Mouse (Mus musculus) adrenal gland, postnatal 25 days (tissue): ENCODE results near the gene 1810046K07Rik. TPM values are rescaled to one million over a fixed set of nuclear protein-coding genes. Genes with fewer than 3 reads are reported as not detected.

Experiments
- DNase-seq: peaks from one replicate; pipeline ENCODE4 v3.0.0; 2021; ENCODE audit warnings: mixed read lengths
- total RNA-seq: library from RNA; stranded (reverse); gene quantifications from 2 replicates; pipeline ENCODE4 v1.2.3, GENCODE M21; 2021

The 1810046K07Rik gene
- total RNA-seq, 1 experiment from 2014 or later, result not detected

DNA sequence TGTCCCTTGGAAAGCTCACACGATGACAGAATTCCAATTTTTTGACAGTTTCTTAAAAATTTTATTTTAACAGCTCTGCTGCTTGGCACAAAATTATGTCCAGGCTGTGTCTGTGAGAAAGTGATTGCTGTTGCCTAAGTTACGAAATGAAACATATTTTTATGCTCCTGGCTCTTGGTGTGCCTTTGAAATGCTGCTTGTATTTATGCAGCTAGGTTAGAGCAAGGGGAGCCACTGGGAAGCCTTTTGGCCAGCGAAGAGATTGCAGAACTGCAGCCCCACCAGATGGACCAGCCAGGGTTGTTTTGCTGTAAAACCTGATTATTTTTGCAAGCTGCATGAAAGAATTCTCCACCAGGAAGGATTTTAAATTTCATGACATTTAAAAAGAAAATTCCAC, 23.6 kb downstream of the 1810046K07Rik start:
- no peak for DNase-seq

- no peak for DNase-seq
Observed at GRCm38 (mm10) chr9:51303980-51304379, 24.7 kb downstream of the 1810046K07Rik start.

GRCm38 (mm10) chr9:51293541-51293940, 35.2 kb downstream of the 1810046K07Rik start:
- DNase-seq, result no peak

- DNase-seq, result peak; percentile 57
Observed at GRCm38 (mm10) chr9:51292674-51293073, 36.0 kb downstream of the 1810046K07Rik start.

- no peak for DNase-seq
Observed at GRCm38 (mm10) chr9:51290980-51291379, 37.7 kb downstream of the 1810046K07Rik start.

- DNase-seq, result no peak
Observed at GRCm38 (mm10) chr9:51286079-51286478, 42.6 kb downstream of the 1810046K07Rik start.

GRCm38 (mm10) chr9:51278500-51279381, 50.0 kb downstream of the 1810046K07Rik start, which contains the start of gene Colca2:
Gene Colca2, minus strand, starts transcription at chr9:51278569.
- peak; percentile 82 for DNase-seq

DNA sequence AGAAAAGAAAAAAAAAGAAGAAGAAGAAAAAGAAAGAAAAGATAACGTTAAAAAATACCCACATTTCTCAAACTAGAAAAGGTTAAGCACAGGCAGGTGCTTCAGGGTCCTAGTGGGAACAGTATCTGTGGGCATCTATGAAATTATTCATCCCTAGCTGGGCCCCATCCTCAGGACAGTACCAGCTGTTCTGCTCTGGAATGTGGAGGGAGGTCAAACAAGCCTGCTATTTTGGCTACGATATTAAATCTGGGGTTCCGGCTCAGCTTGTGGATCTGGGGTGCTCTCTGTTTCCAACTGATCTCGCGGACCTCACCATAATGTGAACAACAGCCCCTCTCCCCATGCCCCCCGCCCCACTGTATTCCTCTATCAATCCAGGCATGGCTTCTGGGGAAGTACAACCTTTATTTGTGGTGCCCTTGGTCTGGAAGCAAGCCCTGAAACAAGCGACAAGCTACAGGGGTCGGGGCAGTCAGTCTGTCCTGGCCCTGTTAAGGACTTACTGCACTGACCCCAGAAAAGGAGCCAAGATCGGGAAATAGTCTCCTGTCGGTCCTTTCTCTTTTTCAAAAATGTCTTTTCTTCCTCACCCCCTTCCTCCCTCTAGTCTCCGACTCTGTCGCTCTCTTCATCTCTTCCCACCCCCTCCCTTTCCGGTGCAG, 50.8 kb downstream of the 1810046K07Rik start:
- DNase-seq, result no peak

- DNase-seq, result peak; percentile 37
Observed at GRCm38 (mm10) chr9:51274678-51275077, 54.0 kb downstream of the 1810046K07Rik start.

DNA sequence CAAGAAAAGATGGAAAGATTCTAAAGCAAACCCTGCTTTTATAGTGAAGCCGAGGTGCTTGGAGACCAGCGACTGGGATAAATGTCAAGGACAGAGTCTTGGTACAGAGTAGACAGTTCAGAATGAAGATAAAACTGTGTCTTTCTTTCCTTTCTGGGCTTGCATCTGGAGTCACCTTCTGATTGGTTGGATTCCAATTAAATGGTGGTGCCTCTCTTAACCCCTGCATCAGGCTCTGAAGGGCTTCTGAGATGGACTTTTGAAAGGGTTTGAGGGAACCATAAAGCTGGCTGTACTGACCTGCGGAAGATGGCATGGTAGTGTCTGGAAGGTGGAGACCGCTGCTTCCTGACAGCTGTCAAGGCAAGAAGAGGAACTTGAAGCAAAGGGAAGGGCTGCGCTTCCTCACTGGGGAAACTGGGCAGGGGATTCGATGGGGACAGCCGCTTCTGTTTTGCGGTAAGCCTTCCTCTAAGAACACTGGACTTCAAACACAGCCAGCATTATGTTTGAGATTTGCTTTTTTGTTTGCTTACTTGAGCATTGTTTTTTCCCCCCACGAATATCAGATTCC, 55.0 kb downstream of the 1810046K07Rik start:
- no peak for DNase-seq

GRCm38 (mm10) chr9:51272102-51272501, 56.6 kb downstream of the 1810046K07Rik start:
- no peak for DNase-seq

DNA sequence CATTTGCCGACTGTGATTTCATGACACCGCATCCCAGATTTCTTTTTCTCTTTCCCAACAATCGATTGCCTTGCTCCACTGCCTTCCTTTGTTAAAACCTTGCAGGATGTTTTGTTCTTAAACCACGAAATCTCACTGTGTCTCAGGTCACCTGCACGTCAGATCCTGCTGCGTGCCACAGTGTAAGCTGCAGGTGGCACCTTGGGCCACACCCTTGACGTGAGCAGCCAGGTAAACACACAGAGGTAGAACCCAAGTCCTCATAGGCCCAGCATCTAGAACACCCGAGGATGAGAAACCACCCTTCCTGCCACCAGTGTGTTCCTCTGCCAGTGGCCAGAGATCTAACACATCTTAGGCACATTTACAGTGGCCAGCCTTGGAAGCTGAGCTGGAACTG, 57.6 kb downstream of the 1810046K07Rik start:
- no peak for DNase-seq

GRCm38 (mm10) chr9:51268852-51269251, 59.9 kb downstream of the 1810046K07Rik start:
- no peak for DNase-seq

DNA sequence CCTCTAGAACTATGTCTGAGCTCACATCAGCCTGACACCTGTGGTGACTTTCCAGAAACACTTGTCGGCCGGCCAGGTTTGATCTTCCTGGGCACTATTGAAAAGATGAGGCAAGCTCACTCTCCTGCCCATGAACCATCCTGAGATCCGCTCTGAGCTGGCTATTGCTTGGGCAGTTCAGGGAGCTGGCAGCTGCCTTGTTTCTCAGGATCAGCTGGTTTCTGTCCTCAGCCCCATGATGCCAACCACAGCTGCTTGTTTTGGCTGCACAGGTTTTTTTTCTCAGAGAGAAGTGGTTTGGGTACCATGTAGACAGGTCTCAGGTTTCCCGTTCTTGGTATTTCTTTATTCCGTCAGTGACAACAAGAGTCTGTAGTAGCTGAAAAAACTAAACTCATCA, 70.3 kb downstream of the 1810046K07Rik start:
- no peak for DNase-seq

- DNase-seq, result no peak
Observed at GRCm38 (mm10) chr9:51256780-51257502, 71.8 kb downstream of the 1810046K07Rik start.

Other genes starting within 250 kb of the 1810046K07Rik start
- 0.46 TPM in 1 of 2 replicates, not detected in the other for gene 4833427G06Rik, start 226.8 kb downstream of the 1810046K07Rik start, total RNA-seq
- gene Gm32742, start 163.4 kb downstream of the 1810046K07Rik start, total RNA-seq, result not detected in 2 replicates
- 0.18 TPM in 1 of 2 replicates, not detected in the other for gene Pou2af1, start 115.2 kb downstream of the 1810046K07Rik start, total RNA-seq
- 2.7 and 3.6 TPM in 2 replicates for gene Colca2, start 50.3 kb downstream of the 1810046K07Rik start, total RNA-seq